ENCODE assay signal across 10 mouse cellular contexts in genomic region chr9:106474456-106474855, GRCm38 (mm10). TPM values are rescaled to one million over a fixed set of nuclear protein-coding genes. Genes with fewer than 3 reads are reported as not detected.
DNase-seq lines count a peak whose midpoint lies in the region; ATAC-seq and TF ChIP-seq lines count a peak whose summit lies in the region.
"Had no signal": no experiment of that assay in that cellular context is flagged by ENCODE, and none has a peak within 500 bp of the region (broad histone marks: within the 10 kb centered on the region; RNA-seq: fewer than 3 reads in every experiment).

No protein-coding gene starts in this region.

- peak overlapping the region; percentile 31; the same call in 1 of the 2 replicates for H3K9ac ChIP-seq in intestine, embryonic 14.5 days (ENCODE audit: low read length)
- H3K9ac ChIP-seq in intestine, embryonic 16.5 days (ENCODE audit: low read depth, low read length): no peak overlapping the region; the same call in 1 of the 2 replicates
- H3K9ac ChIP-seq in limb, embryonic 11.5 days (ENCODE audit: low read length): no peak overlapping the region
- H3K9ac ChIP-seq in stomach, postnatal 0 days (ENCODE audit: low read length): peak overlapping the region; percentile 27; the same call in 1 of the 2 replicates

- intact Hi-C loops in heart, postnatal 36 days (cut with DNase I): loop anchor here (2.0 kb wide), 1 partner anchor 46 kb away; the partner anchor contains the start of gene Rpl29

- peaks cover 3% of the 10 kb centered on the region; the same call in 1 of the 2 replicates for H3K36me3 ChIP-seq in intestine, embryonic 14.5 days (ENCODE audit: control insufficient read depth, insufficient read depth, low read length)
- no peaks in the 10 kb centered on the region for H3K36me3 ChIP-seq in intestine, embryonic 16.5 days (ENCODE audit: control insufficient read depth, insufficient read depth, low read length)
- H3K36me3 ChIP-seq in limb, embryonic 11.5 days (ENCODE audit: control insufficient read depth, insufficient read depth, low read length): no peaks in the 10 kb centered on the region
- H3K36me3 ChIP-seq in myocyte (ENCODE audit: control insufficient read depth, insufficient read depth): no peaks in the 10 kb centered on the region
- H3K36me3 ChIP-seq in stomach, postnatal 0 days (ENCODE audit: control insufficient read depth, insufficient read depth, low read length): no peaks in the 10 kb centered on the region

- no peak overlapping the region for H3ac ChIP-seq in myocyte (ENCODE audit: control insufficient read depth, insufficient read length)

- H3K27me3 ChIP-seq in intestine, embryonic 14.5 days (replicated peaks; ENCODE audit: control insufficient read depth, insufficient read depth, low read length): no peaks in the 10 kb centered on the region
- no peaks in the 10 kb centered on the region for H3K27me3 ChIP-seq in intestine, embryonic 16.5 days (replicated peaks; ENCODE audit: control insufficient read depth, insufficient read depth, low read length)
- H3K27me3 ChIP-seq in limb, embryonic 11.5 days (ENCODE audit: control insufficient read depth, insufficient read depth, low read length): no peaks in the 10 kb centered on the region
- no peaks in the 10 kb centered on the region for H3K27me3 ChIP-seq in myocyte (ENCODE audit: control insufficient read depth, insufficient read depth, insufficient read length)
- H3K27me3 ChIP-seq in stomach, postnatal 0 days (ENCODE audit: control insufficient read depth, insufficient read depth, low read length): no peaks in the 10 kb centered on the region

- no peak overlapping the region for H3K4me2 ChIP-seq in intestine, embryonic 14.5 days (ENCODE audit: low read length)
- no peak overlapping the region for H3K4me2 ChIP-seq in intestine, embryonic 16.5 days (ENCODE audit: low read depth, low read length)
- H3K4me2 ChIP-seq in limb, embryonic 11.5 days (ENCODE audit: low read depth, severe bottlenecking): no peak overlapping the region
- H3K4me2 ChIP-seq in myocyte (ENCODE audit: low read depth): peak overlapping the region; percentile 98
- H3K4me2 ChIP-seq in stomach, postnatal 0 days (replicated peaks; ENCODE audit: low read depth): no peak overlapping the region

- no peak for TF ChIP-seq POLR2A in bone marrow, adult 2 months (IDR thresholded peaks at IDR 0.05; ENCODE audit: borderline replicate concordance, control insufficient read depth, low read depth, low read length)
- TF ChIP-seq POLR2A in embryonic fibroblast, embryonic 13.5 days (IDR thresholded peaks at IDR 0.05; ENCODE audit: low read depth, low read length): no peak
- TF ChIP-seq POLR2A in myocyte (IDR thresholded peaks at IDR 0.05; ENCODE audit: insufficient read length, low read depth): peak; percentile 58

- peaks cover 25% of the 10 kb centered on the region for H3K4me1 ChIP-seq in intestine, embryonic 14.5 days (replicated peaks; ENCODE audit: control insufficient read depth, insufficient read depth, low read length)
- H3K4me1 ChIP-seq in intestine, embryonic 16.5 days (ENCODE audit: control insufficient read depth, insufficient read depth, low read length): peaks cover 50% of the 10 kb centered on the region
- H3K4me1 ChIP-seq in bone marrow, adult 2 months (ENCODE audit: control insufficient read depth, insufficient read depth, low read length): no peaks in the 10 kb centered on the region; the same call in 1 of the 2 replicates
- H3K4me1 ChIP-seq in embryonic fibroblast, embryonic 13.5 days (ENCODE audit: control insufficient read depth, insufficient read depth, low read length): peaks cover 9% of the 10 kb centered on the region
- H3K4me1 ChIP-seq in limb, embryonic 11.5 days (ENCODE audit: control insufficient read depth, insufficient read depth, low read length): peaks cover 11% of the 10 kb centered on the region
- H3K4me1 ChIP-seq in stomach, postnatal 0 days (replicated peaks; ENCODE audit: control insufficient read depth, insufficient read depth): peaks cover 8% of the 10 kb centered on the region

- H3K9me3 ChIP-seq in intestine, embryonic 14.5 days (ENCODE audit: control insufficient read depth, low read length): no peaks in the 10 kb centered on the region
- H3K9me3 ChIP-seq in intestine, embryonic 16.5 days (ENCODE audit: control insufficient read depth, low read length): no peaks in the 10 kb centered on the region
- H3K9me3 ChIP-seq in limb, embryonic 11.5 days (ENCODE audit: control insufficient read depth, low read length): no peaks in the 10 kb centered on the region
- H3K9me3 ChIP-seq in stomach, postnatal 0 days (ENCODE audit: control insufficient read depth, low read length): no peaks in the 10 kb centered on the region

- 9% methylated on average over 6 of the region's 6 CpGs for WGBS in intestine, embryonic 14.5 days
- 7% methylated on average over 6 of the region's 6 CpGs for WGBS in intestine, embryonic 16.5 days
- 31% methylated on average over 6 of the region's 6 CpGs for WGBS in bone marrow, adult 2 months
- WGBS in limb, embryonic 11.5 days: 2% methylated on average over 6 of the region's 6 CpGs
- WGBS in stomach, postnatal 0 days: 9% methylated on average over 6 of the region's 6 CpGs

- H3K79me2 ChIP-seq in myocyte (ENCODE audit: control insufficient read depth, insufficient read depth): peaks cover 8% of the 10 kb centered on the region

- no peak for TF ChIP-seq EP300 in stomach, postnatal 0 days (optimal IDR thresholded peaks at IDR 0.05)

- H3K4me3 ChIP-seq in intestine, embryonic 14.5 days (ENCODE audit: low read depth, low read length): no peak overlapping the region
- no peak overlapping the region for H3K4me3 ChIP-seq in intestine, embryonic 16.5 days (ENCODE audit: low read length)
- no peak overlapping the region for H3K4me3 ChIP-seq in bone marrow, adult 2 months (replicated peaks; ENCODE audit: control insufficient read depth, low read depth, low read length)
- peak overlapping the region; percentile 53; the same call in 1 of the 2 replicates for H3K4me3 ChIP-seq in embryonic fibroblast, embryonic 13.5 days (ENCODE audit: insufficient read depth, low read length)
- no peak overlapping the region for H3K4me3 ChIP-seq in limb, embryonic 11.5 days (ENCODE audit: low read depth, low read length)
- peak overlapping the region; percentile 54 for H3K4me3 ChIP-seq in myocyte
- H3K4me3 ChIP-seq in stomach, postnatal 0 days (ENCODE audit: low read depth, low read length): no peak overlapping the region

- DNase-seq in intestine, embryonic 14.5 days (ENCODE audit: low spot score): peak; percentile 75
- DNase-seq in heart, postnatal 36 days: peak; percentile 72 to 77
- peak; percentile 68 for DNase-seq in limb, embryonic 11.5 days (ENCODE audit: low spot score)
- peak; percentile 80 for DNase-seq in stomach, postnatal 0 days (ENCODE audit: low spot score)

- peak; percentile 54; the same call in 1 of the 2 replicates for TF ChIP-seq CTCF in bone marrow, adult 2 months (IDR thresholded peaks at IDR 0.05; ENCODE audit: control insufficient read depth, insufficient read depth, low read length)
- TF ChIP-seq CTCF in embryonic fibroblast, embryonic 13.5 days (IDR thresholded peaks at IDR 0.05; ENCODE audit: borderline replicate concordance, insufficient read depth, low read length): peak; percentile 56; the same call in 1 of the 2 replicates
- peak; percentile 84 for TF ChIP-seq CTCF in stomach, postnatal 0 days (IDR thresholded peaks at IDR 0.05; ENCODE audit: low read depth)

- H3K27ac ChIP-seq in intestine, embryonic 14.5 days (ENCODE audit: low read depth): no peak overlapping the region
- H3K27ac ChIP-seq in intestine, embryonic 16.5 days (ENCODE audit: low read length): no peak overlapping the region
- H3K27ac ChIP-seq in bone marrow, adult 2 months (ENCODE audit: control insufficient read depth, insufficient read depth, low read depth, low read length, poor library complexity): no peak overlapping the region
- no peak overlapping the region for H3K27ac ChIP-seq in embryonic fibroblast, embryonic 13.5 days (ENCODE audit: insufficient read depth, low read length)
- H3K27ac ChIP-seq in limb, embryonic 11.5 days (replicated peaks; ENCODE audit: low read depth, low read length): no peak overlapping the region
- no peak overlapping the region for H3K27ac ChIP-seq in stomach, postnatal 0 days (replicated peaks)

- ATAC-seq in intestine, embryonic 14.5 days (replicated peaks; ENCODE audit: low FRiP score, low TSS enrichment, low read depth): no peak
- no peak for ATAC-seq in intestine, embryonic 16.5 days
- ATAC-seq in limb, embryonic 11.5 days (ENCODE audit: insufficient number of reproducible peaks, low FRiP score, low TSS enrichment, low read depth): no peak
- ATAC-seq in stomach, postnatal 0 days (ENCODE audit: low FRiP score, low TSS enrichment): no peak

RNA-seq across cellular contexts. Expression of gene Rrp9, which starts 1.3 kb away (rescaled TPM):
- 51.7 and 52.4 TPM in 2 replicates for polyA plus RNA-seq in intestine, embryonic 14.5 days (2014; fragmentation: Nextera tagmentation; extraction: Ambion mirVana)
- 45.9 and 52.0 TPM in 2 replicates for polyA plus RNA-seq in intestine, embryonic 16.5 days (2015; fragmentation: Nextera tagmentation; extraction: Ambion mirVana)
- polyA plus RNA-seq in bone marrow, adult 2 months (2011; ENCODE audit: insufficient read depth, insufficient read length, low replicate concordance, missing spikeins): 37.0 and 38.2 TPM in 2 replicates
- polyA plus RNA-seq in embryonic fibroblast, embryonic 13.5 days (2011; ENCODE audit: insufficient read length, low read depth, missing spikeins): 28.0 and 34.8 TPM in 2 replicates
- total RNA-seq in heart, postnatal 36 days (2021): 10 to 100 TPM; 24.9 to 27.7 TPM
- polyA plus RNA-seq in limb, embryonic 11.5 days (2014; fragmentation: Nextera tagmentation; extraction: Ambion mirVana): 55.4 and 55.7 TPM in 2 replicates
- polyA plus RNA-seq in myocyte (2012; fragmentation: generic; extraction: Trizol): 69.4 TPM
- 22.4 and 23.3 TPM in 2 replicates for polyA plus RNA-seq in stomach, postnatal 0 days (2015; fragmentation: Nextera tagmentation; extraction: Ambion mirVana)

RNA-seq across cellular contexts. Expression of gene Parp3, which starts 2.3 kb away (rescaled TPM):
- polyA plus RNA-seq in intestine, embryonic 14.5 days (2014; fragmentation: Nextera tagmentation; extraction: Ambion mirVana): 1.7 and 2.2 TPM in 2 replicates
- 3.0 TPM in 2 replicates for polyA plus RNA-seq in intestine, embryonic 16.5 days (2015; fragmentation: Nextera tagmentation; extraction: Ambion mirVana)
- polyA plus RNA-seq in bone marrow, adult 2 months (2011; ENCODE audit: insufficient read depth, insufficient read length, low replicate concordance, missing spikeins): 8.8 and 33.8 TPM in 2 replicates
- polyA plus RNA-seq in embryonic fibroblast, embryonic 13.5 days (2011; ENCODE audit: insufficient read length, low read depth, missing spikeins): 99.0 and 131 TPM in 2 replicates
- total RNA-seq in heart, postnatal 36 days (2021): 10 to 100 TPM; 27.2 to 33.7 TPM
- 1.5 and 2.0 TPM in 2 replicates for polyA plus RNA-seq in limb, embryonic 11.5 days (2014; fragmentation: Nextera tagmentation; extraction: Ambion mirVana)
- polyA plus RNA-seq in myocyte (2012; fragmentation: generic; extraction: Trizol): 66.1 TPM
- polyA plus RNA-seq in stomach, postnatal 0 days (2015; fragmentation: Nextera tagmentation; extraction: Ambion mirVana): 5.8 TPM in 2 replicates

RNA-seq across cellular contexts. Expression of gene Gpr62, which starts 8.7 kb away (rescaled TPM):
- polyA plus RNA-seq in intestine, embryonic 14.5 days (2014; fragmentation: Nextera tagmentation; extraction: Ambion mirVana): 0.08 and 0.41 TPM in 2 replicates
- polyA plus RNA-seq in intestine, embryonic 16.5 days (2015; fragmentation: Nextera tagmentation; extraction: Ambion mirVana): 0.11 TPM in 2 replicates
- not detected in 2 replicates for polyA plus RNA-seq in bone marrow, adult 2 months (2011; ENCODE audit: insufficient read depth, insufficient read length, low replicate concordance, missing spikeins)
- not detected in 2 replicates for polyA plus RNA-seq in embryonic fibroblast, embryonic 13.5 days (2011; ENCODE audit: insufficient read length, low read depth, missing spikeins)
- total RNA-seq in heart, postnatal 36 days (2021): not detected
- polyA plus RNA-seq in limb, embryonic 11.5 days (2014; fragmentation: Nextera tagmentation; extraction: Ambion mirVana): 0.24 and 0.58 TPM in 2 replicates
- polyA plus RNA-seq in myocyte (2012; fragmentation: generic; extraction: Trizol): 0.46 TPM
- 0.15 and 0.23 TPM in 2 replicates for polyA plus RNA-seq in stomach, postnatal 0 days (2015; fragmentation: Nextera tagmentation; extraction: Ambion mirVana)

RNA-seq across cellular contexts. Expression of gene Pcbp4, which starts 21.4 kb away (rescaled TPM):
- 55.3 and 73.4 TPM in 2 replicates for polyA plus RNA-seq in intestine, embryonic 14.5 days (2014; fragmentation: Nextera tagmentation; extraction: Ambion mirVana)
- polyA plus RNA-seq in intestine, embryonic 16.5 days (2015; fragmentation: Nextera tagmentation; extraction: Ambion mirVana): 30.5 and 32.6 TPM in 2 replicates
- 7.3 and 19.2 TPM in 2 replicates for polyA plus RNA-seq in bone marrow, adult 2 months (2011; ENCODE audit: insufficient read depth, insufficient read length, low replicate concordance, missing spikeins)
- 115 and 119 TPM in 2 replicates for polyA plus RNA-seq in embryonic fibroblast, embryonic 13.5 days (2011; ENCODE audit: insufficient read length, low read depth, missing spikeins)
- 10 to 100 TPM; 72.8 to 73.4 TPM for total RNA-seq in heart, postnatal 36 days (2021)
- 162 and 172 TPM in 2 replicates for polyA plus RNA-seq in limb, embryonic 11.5 days (2014; fragmentation: Nextera tagmentation; extraction: Ambion mirVana)
- polyA plus RNA-seq in myocyte (2012; fragmentation: generic; extraction: Trizol): 274 TPM
- polyA plus RNA-seq in stomach, postnatal 0 days (2015; fragmentation: Nextera tagmentation; extraction: Ambion mirVana): 16.8 and 20.3 TPM in 2 replicates

RNA-seq across cellular contexts. Expression of gene Iqcf1, which starts 25.3 kb away (rescaled TPM):
- not detected in 2 replicates for polyA plus RNA-seq in intestine, embryonic 14.5 days (2014; fragmentation: Nextera tagmentation; extraction: Ambion mirVana)
- polyA plus RNA-seq in intestine, embryonic 16.5 days (2015; fragmentation: Nextera tagmentation; extraction: Ambion mirVana): not detected in 2 replicates
- polyA plus RNA-seq in bone marrow, adult 2 months (2011; ENCODE audit: insufficient read depth, insufficient read length, low replicate concordance, missing spikeins): not detected in 2 replicates
- polyA plus RNA-seq in embryonic fibroblast, embryonic 13.5 days (2011; ENCODE audit: insufficient read length, low read depth, missing spikeins): not detected in 2 replicates
- not detected for total RNA-seq in heart, postnatal 36 days (2021)
- polyA plus RNA-seq in limb, embryonic 11.5 days (2014; fragmentation: Nextera tagmentation; extraction: Ambion mirVana): not detected in 2 replicates
- polyA plus RNA-seq in myocyte (2012; fragmentation: generic; extraction: Trizol): not detected
- polyA plus RNA-seq in stomach, postnatal 0 days (2015; fragmentation: Nextera tagmentation; extraction: Ambion mirVana): not detected in 2 replicates
- total RNA-seq: adrenal gland, postnatal 4 days had no signal
- polyA plus RNA-seq: stomach, embryonic 14.5 days had no signal

Comparison
In these comparisons a context has a peak if more than half of its experiments do, and no peak if none do; other contexts are left out.
1. H3K9ac ChIP-seq: peak in intestine, embryonic 14.5 days (single experiment) and stomach, postnatal 0 days (single experiment); none in intestine, embryonic 16.5 days (single experiment) and limb, embryonic 11.5 days (single experiment).
2. H3K4me3 ChIP-seq: peak in embryonic fibroblast, embryonic 13.5 days (single experiment) and myocyte (single experiment); none in intestine, embryonic 14.5 days (single experiment), intestine, embryonic 16.5 days (single experiment), bone marrow, adult 2 months (single experiment), limb, embryonic 11.5 days (single experiment) and stomach, postnatal 0 days (single experiment).
3. Peak in every context shown above with its lines, with median percentiles within 50 percentile points of each other: DNase-seq and CTCF ChIP-seq.